Mouse (Mus musculus) lung, adult 2 months (tissue): ENCODE results near the gene Slc10a6. TPM values are rescaled to one million over a fixed set of nuclear protein-coding genes. Genes with fewer than 3 reads are reported as not detected.
A peak's percentile ranks its signal among the peaks of the same experiment; 100 is the strongest.

Source experiments
- DNase-seq: peaks from one replicate; pipeline ENCODE4 v3.0.0; 2022
- H3K4me1 ChIP-seq: fragments of 200-500 bp; 2 replicates; pipeline ENCODE4 v1.6.1; 2011; ENCODE audit warnings: low read length; ENCODE audit not compliant: control insufficient read depth, insufficient read depth
- H3K4me3 ChIP-seq: fragments of 200-500 bp; replicated peaks from 2 replicates; pipeline ENCODE3; 2011; ENCODE audit warnings: low read depth, mild to moderate bottlenecking, control low read depth, low read length; ENCODE audit errors: extremely low read depth
- CTCF ChIP-seq: fragments of 200-500 bp; IDR thresholded peaks from 2 replicates; pipeline ENCODE4 v1.5.1; 2011; ENCODE audit warnings: mild to moderate bottlenecking, low read length, control low read depth; ENCODE audit not compliant: insufficient read depth
- POLR2A ChIP-seq: fragments of 200-500 bp; IDR thresholded peaks from 2 replicates; pipeline ENCODE4 v1.6.1; 2011; ENCODE audit warnings: low read depth, mild to moderate bottlenecking, control low read depth, low read length, borderline replicate concordance; ENCODE audit errors: extremely low read depth
- WGBS: fragments of 180-500 bp; shearing (Covaris S2); methylation state at CpG from one replicate; pipeline ENCODE4 v1.1.7; 2018; 5-methylcytosine and 5-hydroxymethylcytosine counted together
- polyA plus RNA-seq: library from polyadenylated mRNA; depleted of rRNA; stranded (reverse); fragments of >200 nt; gene quantifications from 2 replicates; pipeline ENCODE4 v1.2.3, GENCODE M21; 2012; rRNA removed

Slc10a6 gene
- polyA plus RNA-seq = 18.7 and 20.6 TPM in 2 replicates

DNA sequence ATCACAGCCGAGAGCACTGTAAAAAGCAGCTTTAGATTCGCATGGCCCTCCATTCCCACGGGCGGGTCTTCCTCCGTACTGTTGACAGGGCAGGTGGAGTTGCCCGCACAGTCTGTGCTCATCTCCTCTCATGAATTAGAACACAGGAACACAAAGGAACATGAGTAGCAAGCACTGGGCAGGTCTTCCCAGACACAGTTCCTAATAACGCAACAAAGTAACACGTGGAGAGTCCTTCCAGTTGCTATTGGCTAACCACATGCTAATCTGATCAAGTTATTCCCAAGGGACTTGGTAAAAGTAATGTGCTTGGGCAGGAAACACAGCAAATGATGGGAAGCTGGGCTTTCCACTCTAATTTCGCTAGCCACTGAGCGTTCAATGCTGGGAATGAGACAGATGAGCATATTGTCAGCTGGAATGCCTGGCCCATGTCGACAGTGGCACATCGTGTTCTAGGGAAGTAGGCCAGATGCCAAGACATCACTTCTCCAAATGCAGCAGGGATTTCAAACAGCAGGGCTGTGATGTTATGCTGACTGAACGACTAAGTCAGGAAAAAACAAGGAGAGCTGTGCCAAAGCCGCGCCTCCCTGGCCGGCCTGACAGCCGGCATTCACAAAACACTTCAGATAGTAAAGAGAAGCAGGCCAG, at the start of gene Slc10a6:
Slc10a6 (minus strand) TSS at position 293 of the 654 bp plus-strand sequence.
- DNase-seq = peak; percentile 77
- Histone ChIP-seq H3K4me1 (peaks cover 16% of the 10 kb centered on the region), H3K4me3 (peak within 1 kb of the TSS; percentile 71)
- TF ChIP-seq POLR2A (peak; percentile 45; the same call in 1 of the 2 replicates), CTCF (no peak)
- 22% methylated on average over 17 of the region's 17 CpGs for WGBS

- no peaks in the 10 kb centered on the region for H3K4me1 ChIP-seq
- H3K4me3 ChIP-seq = no peak overlapping the region
- 90% methylated on average over 5 of the region's 5 CpGs for WGBS
- DNase-seq = no peak
- TF ChIP-seq POLR2A = no peak
- no peak for TF ChIP-seq CTCF
Observed at GRCm38 (mm10) chr5:103678974-103679373, 49.8 kb upstream of the Slc10a6 start.

- WGBS = 81% methylated on average over 6 of the region's 6 CpGs
- no peak overlapping the region for H3K4me3 ChIP-seq
- no peak for TF ChIP-seq CTCF
- TF ChIP-seq POLR2A = no peak
- DNase-seq = no peak
- H3K4me1 ChIP-seq = no peaks in the 10 kb centered on the region
Observed at GRCm38 (mm10) chr5:103677894-103678293, 48.7 kb upstream of the Slc10a6 start.

- TF ChIP-seq CTCF (no peak), POLR2A (no peak)
- no peak overlapping the region for H3K4me3 ChIP-seq
- DNase-seq = no peak
- WGBS = 76% methylated on average over 6 of the region's 6 CpGs
- no peaks in the 10 kb centered on the region for H3K4me1 ChIP-seq
Observed at GRCm38 (mm10) chr5:103676289-103676881, 47.2 kb upstream of the Slc10a6 start.

- WGBS = 71% methylated on average over 6 of the region's 6 CpGs
- H3K4me1 ChIP-seq = no peaks in the 10 kb centered on the region
- no peak overlapping the region for H3K4me3 ChIP-seq
- no peak for TF ChIP-seq CTCF
- TF ChIP-seq POLR2A = no peak
- DNase-seq = no peak
Observed at GRCm38 (mm10) chr5:103674482-103674881, 45.3 kb upstream of the Slc10a6 start.

GRCm38 (mm10) chr5:103673611-103674010, 44.4 kb upstream of the Slc10a6 start:
- H3K4me3 ChIP-seq = no peak overlapping the region
- TF ChIP-seq POLR2A (no peak), CTCF (no peak)
- no peak for DNase-seq
- 82% methylated on average over 4 of the region's 4 CpGs for WGBS
- H3K4me1 ChIP-seq = no peaks in the 10 kb centered on the region

GRCm38 (mm10) chr5:103671858-103672257, 42.7 kb upstream of the Slc10a6 start:
- no peak for TF ChIP-seq POLR2A
- no peak for TF ChIP-seq CTCF
- Histone ChIP-seq H3K4me1 (no peaks in the 10 kb centered on the region), H3K4me3 (no peak overlapping the region)
- 64% methylated on average over 3 of the region's 3 CpGs for WGBS
- no peak for DNase-seq

DNA sequence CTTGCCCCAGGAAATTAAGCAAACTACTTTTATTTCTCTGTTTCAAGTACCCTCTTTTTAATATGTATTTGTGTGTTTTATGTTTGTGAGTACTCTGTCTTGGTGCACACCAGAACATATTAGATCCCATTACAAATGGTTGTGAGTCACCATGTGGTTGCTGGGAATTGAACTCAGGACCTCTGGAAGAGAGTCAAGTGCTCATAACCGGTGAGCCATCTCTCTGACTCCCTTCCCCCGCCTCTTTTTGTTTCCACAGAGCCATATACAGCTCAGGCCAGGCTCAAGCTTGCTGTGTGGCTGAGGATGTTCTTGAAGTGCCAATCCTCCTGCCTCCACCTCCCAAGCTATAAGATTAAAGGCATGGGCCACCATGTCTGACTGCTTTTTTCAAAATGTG, 36.7 kb upstream of the Slc10a6 start:
- TF ChIP-seq POLR2A = no peak
- no peak for TF ChIP-seq CTCF
- WGBS = 61% methylated on average over 2 of the region's 2 CpGs
- Histone ChIP-seq H3K4me3 (no peak overlapping the region), H3K4me1 (no peaks in the 10 kb centered on the region)
- DNase-seq = no peak

DNA sequence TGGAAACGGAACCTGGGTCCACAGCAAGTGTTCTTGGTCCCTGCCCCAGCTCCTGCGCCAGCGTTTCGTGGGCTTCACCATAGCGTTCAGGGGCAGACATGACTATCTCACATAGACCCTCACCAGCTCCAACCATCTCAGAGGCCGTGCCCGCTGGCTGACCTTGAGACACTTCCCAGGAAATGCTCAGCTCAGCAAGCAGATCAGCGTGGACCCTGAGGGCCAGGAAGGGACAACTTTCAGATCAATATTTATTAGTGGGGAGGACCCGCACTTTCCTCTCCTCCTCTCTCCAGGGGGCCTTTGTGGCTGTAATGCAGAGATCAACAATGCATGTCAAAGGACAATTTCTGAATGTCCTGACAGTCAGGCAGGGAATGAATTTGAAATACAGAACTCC, 35.7 kb upstream of the Slc10a6 start:
- no peak for DNase-seq

DNA sequence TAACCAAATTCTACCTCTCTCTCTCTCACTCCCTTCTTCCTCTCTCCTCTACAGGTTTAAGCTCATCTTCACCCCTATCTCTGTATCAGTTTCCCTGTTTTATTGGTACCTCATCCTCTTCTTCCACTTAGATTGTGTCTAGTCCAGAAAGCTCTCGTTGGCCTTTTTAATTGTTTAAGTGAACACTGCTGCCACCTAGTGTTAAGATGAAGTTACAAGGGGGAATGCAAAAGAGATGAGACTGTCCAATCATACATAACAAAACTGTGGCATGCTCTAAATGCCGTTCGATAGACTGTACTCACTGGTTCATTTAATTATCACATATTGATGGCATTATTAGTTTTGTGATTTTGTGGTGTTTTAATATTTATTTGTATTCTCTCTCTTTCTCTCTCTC, 30.4 kb upstream of the Slc10a6 start:
- no peak overlapping the region for H3K4me3 ChIP-seq
- TF ChIP-seq POLR2A = no peak
- 0 out of 2 replicates have a peak, but pooled peaks have one; percentile 19 for TF ChIP-seq CTCF
- DNase-seq = no peak
- H3K4me1 ChIP-seq = peaks cover 3% of the 10 kb centered on the region
- 15% methylated on average over 3 of the region's 3 CpGs for WGBS

More for the DNA sequence above, 35.7 kb upstream of the Slc10a6 start:
- WGBS = 79% methylated on average over 9 of the region's 9 CpGs
- TF ChIP-seq CTCF (no peak), POLR2A (no peak)
- Histone ChIP-seq H3K4me3 (no peak overlapping the region), H3K4me1 (no peaks in the 10 kb centered on the region)

- peaks cover 3% of the 10 kb centered on the region for H3K4me1 ChIP-seq
- WGBS = 54% methylated on average over 5 of the region's 5 CpGs
- DNase-seq = no peak
Observed at GRCm38 (mm10) chr5:103658921-103659320, 29.7 kb upstream of the Slc10a6 start.

More at GRCm38 (mm10) chr5:103658921-103659320, 29.7 kb upstream of the Slc10a6 start:
- H3K4me3 ChIP-seq = no peak overlapping the region
- TF ChIP-seq CTCF = no peak
- TF ChIP-seq POLR2A = no peak
